Comparison of ENCODE assay signal across 8 mouse cellular contexts in genomic region chr16:31591565-31591964, GRCm38 (mm10).
DNase-seq lines count a peak whose midpoint lies in the region; ATAC-seq and TF ChIP-seq lines count a peak whose summit lies in the region.

No protein-coding gene starts in this region.

- 0 out of 2 replicates have a peak overlapping the region, but pooled peaks have one; percentile 13 for H3K4me2 ChIP-seq in kidney, postnatal 0 days (ENCODE audit: low read length)
- H3K4me2 ChIP-seq in hindbrain, postnatal 0 days (ENCODE audit: low read depth, low read length): no peak overlapping the region; the same call in 1 of the 2 replicates
- H3K4me2 ChIP-seq in neural tube, embryonic 13.5 days: peak overlapping the region; percentile 37

- no peak overlapping the region for H3K4me3 ChIP-seq in kidney, postnatal 0 days (replicated peaks; ENCODE audit: low read depth, low read length)
- 0 out of 2 replicates have a peak overlapping the region, but pooled peaks have one; percentile 24 for H3K4me3 ChIP-seq in forebrain, embryonic 10.5 days
- H3K4me3 ChIP-seq in hindbrain, postnatal 0 days (ENCODE audit: low read length): no peak overlapping the region
- H3K4me3 ChIP-seq in neural tube, embryonic 13.5 days: no peak overlapping the region

- H3K27me3 ChIP-seq in kidney, postnatal 0 days (ENCODE audit: insufficient read depth, low read length): no peaks in the 10 kb centered on the region
- peaks cover 11% of the 10 kb centered on the region for H3K27me3 ChIP-seq in forebrain, embryonic 10.5 days (ENCODE audit: poor library complexity, severe bottlenecking)
- H3K27me3 ChIP-seq in hindbrain, postnatal 0 days (ENCODE audit: insufficient read depth, low read length): no peaks in the 10 kb centered on the region
- no peaks in the 10 kb centered on the region for H3K27me3 ChIP-seq in neural tube, embryonic 13.5 days

- TF ChIP-seq CTCF in kidney, postnatal 0 days (IDR thresholded peaks at IDR 0.05; ENCODE audit: low read depth): no peak
- no peak for TF ChIP-seq CTCF in hindbrain, postnatal 0 days (IDR thresholded peaks at IDR 0.05; ENCODE audit: low read depth)

- no peak for ATAC-seq in kidney, postnatal 0 days (replicated peaks; ENCODE audit: low FRiP score, low read depth)
- peak; percentile 22; the same call in 1 of the 2 replicates for ATAC-seq in hindbrain, postnatal 0 days
- peak; percentile 38 for ATAC-seq in neural tube, embryonic 13.5 days (ENCODE audit: low read depth)

- peak overlapping the region; percentile 51; the same call in 1 of the 2 replicates for H3K27ac ChIP-seq in kidney, postnatal 0 days
- peak overlapping the region; percentile 87 for H3K27ac ChIP-seq in forebrain, embryonic 10.5 days
- peak overlapping the region; percentile 61 for H3K27ac ChIP-seq in hindbrain, postnatal 0 days
- H3K27ac ChIP-seq in neural tube, embryonic 13.5 days (replicated peaks): peak overlapping the region; percentile 90

- no peaks in the 10 kb centered on the region for H3K9me3 ChIP-seq in kidney, postnatal 0 days (replicated peaks; ENCODE audit: low read length)
- H3K9me3 ChIP-seq in forebrain, embryonic 10.5 days: no peaks in the 10 kb centered on the region
- no peaks in the 10 kb centered on the region for H3K9me3 ChIP-seq in hindbrain, postnatal 0 days (ENCODE audit: low read length)
- H3K9me3 ChIP-seq in neural tube, embryonic 13.5 days: no peaks in the 10 kb centered on the region

- H3K9ac ChIP-seq in kidney, postnatal 0 days (ENCODE audit: low read depth, low read length): no peak overlapping the region
- no peak overlapping the region for H3K9ac ChIP-seq in hindbrain, postnatal 0 days (replicated peaks; ENCODE audit: low read length)
- no peak overlapping the region for H3K9ac ChIP-seq in neural tube, embryonic 13.5 days

- H3K36me3 ChIP-seq in kidney, postnatal 0 days (ENCODE audit: insufficient read depth, low read length): no peaks in the 10 kb centered on the region
- no peaks in the 10 kb centered on the region for H3K36me3 ChIP-seq in forebrain, embryonic 10.5 days (replicated peaks)
- H3K36me3 ChIP-seq in hindbrain, postnatal 0 days (ENCODE audit: insufficient read depth, low read length): no peaks in the 10 kb centered on the region
- no peaks in the 10 kb centered on the region for H3K36me3 ChIP-seq in neural tube, embryonic 13.5 days

- no peak for DNase-seq in kidney, postnatal 0 days (ENCODE audit: low spot score)
- DNase-seq in kidney, postnatal 14 days: no peak
- DNase-seq in forebrain, embryonic 10.5 days (ENCODE audit: extremely low spot score, low spot score): no peak
- DNase-seq in hindbrain, postnatal 0 days (ENCODE audit: low spot score): no peak
- no peak for DNase-seq in layer of hippocampus, postnatal 36 days
- DNase-seq in thymus, postnatal 10 days (ENCODE audit: low spot score in 2 of 2): no peak
- DNase-seq in gastrocnemius, postnatal 36 days: no peak

- intact Hi-C loops in gastrocnemius, postnatal 36 days (cut with DNase I): no loop called here

- 45% methylated on average over 3 of the region's 3 CpGs for WGBS in kidney, postnatal 0 days
- 56% methylated on average over 3 of the region's 3 CpGs for WGBS in forebrain, embryonic 10.5 days
- 67% methylated on average over 3 of the region's 3 CpGs for WGBS in hindbrain, postnatal 0 days
- 23% methylated on average over 3 of the region's 3 CpGs for WGBS in neural tube, embryonic 13.5 days

- peaks cover 13% of the 10 kb centered on the region; the same call in 1 of the 2 replicates for H3K4me1 ChIP-seq in kidney, postnatal 0 days (replicated peaks; ENCODE audit: insufficient read depth, low read length)
- H3K4me1 ChIP-seq in forebrain, embryonic 10.5 days: peaks cover 62% of the 10 kb centered on the region
- H3K4me1 ChIP-seq in hindbrain, postnatal 0 days (ENCODE audit: insufficient read depth, low read length): peaks cover 16% of the 10 kb centered on the region
- H3K4me1 ChIP-seq in neural tube, embryonic 13.5 days (replicated peaks): peaks cover 50% of the 10 kb centered on the region
